Mouse (Mus musculus) kidney, adult 2 months (tissue): ENCODE results near the gene Slc32a1.

Experiments used
- CTCF ChIP-seq: fragments of 200-500 bp; conservative IDR thresholded peaks from 2 replicates; pipeline ENCODE4 v1.5.1; 2011; ENCODE audit warnings: low read depth, mild to moderate bottlenecking, control low read depth, low read length, moderate library complexity, mixed read lengths; ENCODE audit not compliant: insufficient read depth, insufficient read length
- POLR2A ChIP-seq: fragments of 200-500 bp; IDR thresholded peaks from one replicate; pipeline ENCODE4 v1.6.1; 2011; ENCODE audit warnings: low read depth, low read length, control low read depth

DNA sequence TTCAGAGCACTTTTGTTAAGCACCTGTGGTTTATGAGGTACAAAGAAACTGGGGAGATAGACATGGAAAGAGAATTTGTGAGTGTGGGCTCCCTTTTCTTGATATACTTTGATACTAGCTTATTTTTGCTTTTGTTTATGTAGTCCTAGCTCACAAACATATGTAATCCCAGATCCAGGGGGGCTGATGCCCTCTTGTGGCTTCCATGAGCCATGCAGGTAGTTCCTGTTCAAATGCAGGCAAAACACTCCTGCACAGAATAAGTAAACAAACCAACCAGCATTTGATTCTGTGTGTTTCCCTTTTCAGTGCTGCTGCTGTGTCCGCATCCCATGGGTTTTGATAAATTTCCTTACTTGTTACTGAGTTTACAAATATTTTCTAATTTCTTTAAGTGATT is 18.8 kb downstream of the Slc32a1 start:
- TF ChIP-seq CTCF (peak; percentile 74), POLR2A (no peak)
